Mouse (Mus musculus): Measurements from ENCODE around the gene Lpxn.

Gene Lpxn

GRCm38 (mm10) chr19:12805730-12806129 is 9.7 kb downstream of the Lpxn start:
- DNase-seq = no peak

- DNase-seq = no peak
These were observed 10.2 kb downstream of the Lpxn start for GRCm38 (mm10) chr19:12806214-12806613.

- DNase-seq = no peak
These were observed 16.8 kb downstream of the Lpxn start for GRCm38 (mm10) chr19:12812644-12813364.

GRCm38 (mm10) chr19:12813883-12814282 is 17.9 kb downstream of the Lpxn start:
- DNase-seq = no peak

GRCm38 (mm10) chr19:12818507-12818906 is 22.5 kb downstream of the Lpxn start:
- no peak for DNase-seq

- peak; percentile 29 to 50 for DNase-seq
These were observed 24.4 kb downstream of the Lpxn start for GRCm38 (mm10) chr19:12820383-12820782.

GRCm38 (mm10) chr19:12824549-12824948 is 28.6 kb downstream of the Lpxn start:
- peak in 1 of 2 experiments; percentile 11 for DNase-seq

- DNase-seq = no peak
These were observed 34.9 kb downstream of the Lpxn start for GRCm38 (mm10) chr19:12830823-12831430.

GRCm38 (mm10) chr19:12831559-12831958 is 35.6 kb downstream of the Lpxn start:
- no peak for DNase-seq

GRCm38 (mm10) chr19:12833625-12834024 is 37.6 kb downstream of the Lpxn start:
- no peak for DNase-seq

GRCm38 (mm10) chr19:12838507-12838906 is 42.5 kb downstream of the Lpxn start:
- DNase-seq = no peak

- DNase-seq = no peak
These were observed 50.4 kb downstream of the Lpxn start, which contains the start of gene Gm5244 for GRCm38 (mm10) chr19:12846382-12846781. Gm5244 (plus strand) TSS chr19:12846682.

- DNase-seq = no peak
These were observed 61.0 kb downstream of the Lpxn start, which contains the start of gene Olfr1444 for GRCm38 (mm10) chr19:12856983-12857382. Olfr1444 (plus strand) TSS chr19:12857283.

Data from kidney, postnatal 36 days (tissue).